Mouse (Mus musculus) testis, adult 2 months (tissue): ENCODE data around the gene Bcl2a1b.
"Not testable (repeated sequence)": the region's sequence is repeated elsewhere in the genome, so short reads cannot be mapped to it uniquely, and the experiment has no call there.

Experiments
- CTCF ChIP-seq: fragments of 200-500 bp; IDR thresholded peaks from 2 replicates; pipeline ENCODE4 v1.5.1; 2012; ENCODE audit warnings: low read depth, mild to moderate bottlenecking, inconsistent platforms, low read length, moderate library complexity; ENCODE audit not compliant: control insufficient read depth, insufficient read depth, insufficient replicate concordance
- POLR2A ChIP-seq: fragments of 200-500 bp; IDR thresholded peaks from 2 replicates; pipeline ENCODE4 v1.6.1; 2012; ENCODE audit warnings: low read depth, mild to moderate bottlenecking, inconsistent platforms, low read length, moderate library complexity; ENCODE audit not compliant: control insufficient read depth

GRCm38 (mm10) chr9:89198969-89199416 lies at the start of gene Bcl2a1b, which contains the start of gene Gm29094:
- not testable (repeated sequence) for TF ChIP-seq POLR2A, CTCF
